Mouse (Mus musculus) forebrain, embryonic 11.5 days (tissue): Measurements from ENCODE around the gene Tpte. TPM values are rescaled to one million over a fixed set of nuclear protein-coding genes. Genes with fewer than 3 reads are reported as not detected.

Experiments used
- ATAC-seq: fragments of 200-750 bp; cut with Nextera tagmentation; replicated peaks from 2 replicates; pipeline ENCODE4 v1.8.0; 2017; ENCODE audit warnings: moderate TSS enrichment; ENCODE audit not compliant: low FRiP score
- DNase-seq: peaks from one replicate; pipeline ENCODE4 v3.0.0-alpha.2; 2017; ENCODE audit warnings: low spot score
- H3K27ac ChIP-seq: fragments of 300-500 bp; sonication (generic); 2 replicates; pipeline ENCODE4 v1.5.1; 2014; ENCODE audit warnings: low read depth, low read length
- H3K27me3 ChIP-seq: fragments of 300-500 bp; sonication (generic); 2 replicates; pipeline ENCODE4 v1.6.1; 2014; ENCODE audit warnings: mild to moderate bottlenecking, low read length, mixed read lengths; ENCODE audit not compliant: control insufficient read depth, insufficient read depth
- H3K36me3 ChIP-seq: fragments of 300-500 bp; sonication (generic); 2 replicates; pipeline ENCODE4 v1.6.1; 2014; ENCODE audit warnings: mild to moderate bottlenecking, low read length, moderate library complexity, mixed read lengths; ENCODE audit not compliant: control insufficient read depth, insufficient read depth
- H3K4me1 ChIP-seq: fragments of 300-500 bp; sonication (generic); replicated peaks from 2 replicates; pipeline ENCODE4 v1.6.1; 2014; ENCODE audit warnings: low read length, mixed read lengths; ENCODE audit not compliant: control insufficient read depth, insufficient read depth
- H3K4me2 ChIP-seq: fragments of 300-500 bp; sonication (generic); 2 replicates; pipeline ENCODE4 v1.6.1; 2014; ENCODE audit warnings: low read depth, mild to moderate bottlenecking, low read length, moderate library complexity, mixed read lengths; ENCODE audit not compliant: severe bottlenecking
- H3K4me3 ChIP-seq: fragments of 300-500 bp; sonication (generic); 2 replicates; pipeline ENCODE4 v1.5.1; 2014; ENCODE audit warnings: low read depth, low read length
- H3K9ac ChIP-seq: fragments of 300-500 bp; sonication (generic); 2 replicates; pipeline ENCODE4 v1.6.1; 2014; ENCODE audit warnings: low read length
- H3K9me3 ChIP-seq: fragments of 300-500 bp; sonication (generic); 2 replicates; pipeline ENCODE4 v1.6.1; 2016; ENCODE audit warnings: low read length, mixed read lengths; ENCODE audit not compliant: control insufficient read depth
- whole genome bisulfite sequencing: fragments of 180-500 bp; shearing (Covaris S2); extraction: QIAGEN DNeasy Blood & Tissue Kit; methylation state at CpG from one replicate; pipeline ENCODE4 v1.1.7; 2014; 5-methylcytosine and 5-hydroxymethylcytosine counted together
- polyA plus RNA-seq: library from polyadenylated mRNA; unstranded; fragments of >200 nt; fragmentation: Nextera tagmentation; extraction: Ambion mirVana; gene quantifications from 2 replicates; pipeline ENCODE4 v1.2.1, GENCODE M21; 2014

Gene Tpte
- polyA plus RNA-seq, 1 experiment from 2014 or later = not detected

- Histone ChIP-seq H3K4me2 (no peak overlapping the region), H3K9ac (no peak overlapping the region), H3K27me3 (no peaks in the 10 kb centered on the region), H3K4me1 (no peaks in the 10 kb centered on the region), H3K4me3 (no peak overlapping the region), H3K9me3 (no peaks in the 10 kb centered on the region), H3K36me3 (no peaks in the 10 kb centered on the region), H3K27ac (no peak overlapping the region)
- DNase-seq (no peak), ATAC-seq (no peak)
- WGBS = 93% methylated on average over 4 of the region's 4 CpGs
Observed at GRCm38 (mm10) chr8:22400593-22400992, 117.4 kb downstream of the Tpte start.

GRCm38 (mm10) chr8:22403235-22403634 is 120.0 kb downstream of the Tpte start:
- Histone ChIP-seq H3K36me3 (no peaks in the 10 kb centered on the region), H3K4me1 (no peaks in the 10 kb centered on the region), H3K9ac (no peak overlapping the region), H3K4me2 (no peak overlapping the region), H3K27me3 (no peaks in the 10 kb centered on the region), H3K27ac (no peak overlapping the region), H3K9me3 (no peaks in the 10 kb centered on the region), H3K4me3 (no peak overlapping the region)
- 95% methylated on average over 2 of the region's 2 CpGs for WGBS
- no peak for DNase-seq
- no peak for ATAC-seq

- no peak overlapping the region for H3K4me3 ChIP-seq
- H3K36me3 ChIP-seq = no peaks in the 10 kb centered on the region
- no peak overlapping the region for H3K27ac ChIP-seq
- no peaks in the 10 kb centered on the region for H3K9me3 ChIP-seq
- ATAC-seq (no peak), DNase-seq (no peak)
- WGBS = 80% methylated on average over 6 of the region's 6 CpGs
- H3K4me2 ChIP-seq = no peak overlapping the region
- no peaks in the 10 kb centered on the region for H3K27me3 ChIP-seq
- H3K9ac ChIP-seq = no peak overlapping the region
- H3K4me1 ChIP-seq = no peaks in the 10 kb centered on the region
Observed at GRCm38 (mm10) chr8:22405733-22406132, 122.5 kb downstream of the Tpte start.

GRCm38 (mm10) chr8:22410688-22411281 is 127.5 kb downstream of the Tpte start:
- peak overlapping the region; percentile 67 for H3K4me2 ChIP-seq
- no peaks in the 10 kb centered on the region for H3K27me3 ChIP-seq
- peak overlapping the region; percentile 89 for H3K9ac ChIP-seq
- WGBS = 20% methylated on average over 16 of the region's 16 CpGs
- ATAC-seq (0 out of 2 replicates have a peak, but pooled peaks have one; percentile 30), DNase-seq (no peak)
- H3K4me3 ChIP-seq = peak overlapping the region; percentile 80
- H3K9me3 ChIP-seq = no peaks in the 10 kb centered on the region
- H3K36me3 ChIP-seq = no peaks in the 10 kb centered on the region
- H3K27ac ChIP-seq = no peak overlapping the region
- H3K4me1 ChIP-seq = no peaks in the 10 kb centered on the region; the same call in 1 of the 2 replicates

- H3K36me3 ChIP-seq = no peaks in the 10 kb centered on the region
- H3K27me3 ChIP-seq = no peaks in the 10 kb centered on the region
- ATAC-seq = peak; percentile 87
- WGBS = under 1% methylated on average over 25 of the region's 25 CpGs
- peak within 1 kb of the TSS; percentile 67 for H3K4me2 ChIP-seq
- DNase-seq = peak; percentile 86
- H3K9ac ChIP-seq = peak within 1 kb of the TSS; percentile 89
- H3K4me3 ChIP-seq = peak within 1 kb of the TSS; percentile 80
- H3K27ac ChIP-seq = no peak within 1 kb of the TSS
- H3K4me1 ChIP-seq = no peaks in the 10 kb centered on the region; the same call in 1 of the 2 replicates
- no peaks in the 10 kb centered on the region for H3K9me3 ChIP-seq
Observed at GRCm38 (mm10) chr8:22411282-22411702, 128.1 kb downstream of the Tpte start, which contains the start of gene Mrps31. Gene Mrps31, plus strand, starts transcription at chr8:22411361.

GRCm38 (mm10) chr8:22411971-22412370 is 128.7 kb downstream of the Tpte start:
- Histone ChIP-seq H3K27ac (no peak overlapping the region), H3K9ac (peak overlapping the region; percentile 89), H3K4me1 (no peaks in the 10 kb centered on the region; the same call in 1 of the 2 replicates), H3K4me2 (peak overlapping the region; percentile 67), H3K9me3 (no peaks in the 10 kb centered on the region), H3K36me3 (no peaks in the 10 kb centered on the region; the same call in 1 of the 2 replicates), H3K27me3 (no peaks in the 10 kb centered on the region), H3K4me3 (peak overlapping the region; percentile 80)
- no peak for DNase-seq
- WGBS = 25% methylated on average over 8 of the region's 8 CpGs
- ATAC-seq = no peak

Other genes with a start within 250 kb of the Tpte start
- gene Atp7b, start 223.1 kb upstream of the Tpte start, polyA plus RNA-seq = 2.3 and 2.6 TPM in 2 replicates
- gene Alg11, start 222.7 kb upstream of the Tpte start, polyA plus RNA-seq = 30.9 and 35.8 TPM in 2 replicates
- gene Nek5, start 158.4 kb upstream of the Tpte start, polyA plus RNA-seq = 0.21 and 0.24 TPM in 2 replicates
- 7.7 and 8.0 TPM in 2 replicates for gene Nek3, start 117.0 kb upstream of the Tpte start, polyA plus RNA-seq
- gene Ckap2, start 97.6 kb upstream of the Tpte start, polyA plus RNA-seq = 76.9 and 82.7 TPM in 2 replicates
- 45.5 and 45.9 TPM in 2 replicates for gene Vps36, start 90.6 kb upstream of the Tpte start, polyA plus RNA-seq
- gene Thsd1, start 56.1 kb upstream of the Tpte start, polyA plus RNA-seq = 8.3 and 10.1 TPM in 2 replicates
- gene Slc25a15, start 115.2 kb downstream of the Tpte start, polyA plus RNA-seq = 17.4 and 18.2 TPM in 2 replicates
- gene Mrps31, start 127.9 kb downstream of the Tpte start, polyA plus RNA-seq = 37.3 and 43.6 TPM in 2 replicates